ENCODE assay signal across 25 mouse cellular contexts in genomic region chr2:44998710-44999109, GRCm38 (mm10).
"Had no signal": no experiment of that assay in that cellular context is flagged by ENCODE, and none has a peak within 500 bp of the region (broad histone marks: within the 10 kb centered on the region; RNA-seq: fewer than 3 reads in every experiment).

No protein-coding gene starts in this region.

- H3K4me1 ChIP-seq: liver, embryonic 12.5 days had no signal

- H3K27ac ChIP-seq: heart, embryonic 10.5 days; heart, embryonic 13.5 days; heart, embryonic 15.5 days; hindbrain, embryonic 13.5 days; hindbrain, embryonic 15.5 days; hindbrain, postnatal 0 days; kidney, embryonic 15.5 days; kidney, postnatal 0 days; limb, embryonic 13.5 days; limb, embryonic 15.5 days; liver, embryonic 12.5 days had no signal

- H3K9ac ChIP-seq: forebrain, postnatal 0 days; heart, embryonic 13.5 days; heart, embryonic 15.5 days; hindbrain, embryonic 13.5 days; hindbrain, embryonic 15.5 days; kidney, embryonic 15.5 days; limb, embryonic 13.5 days; limb, embryonic 15.5 days; liver, embryonic 12.5 days had no signal

- H3K4me3 ChIP-seq: heart, embryonic 10.5 days; heart, embryonic 13.5 days; heart, embryonic 15.5 days; hindbrain, embryonic 13.5 days; hindbrain, embryonic 15.5 days; kidney, embryonic 15.5 days; limb, embryonic 13.5 days; limb, embryonic 15.5 days; liver, embryonic 12.5 days had no signal

- H3K9me3 ChIP-seq: heart, embryonic 10.5 days; heart, embryonic 13.5 days; heart, embryonic 15.5 days; hindbrain, embryonic 13.5 days; hindbrain, embryonic 15.5 days; kidney, embryonic 15.5 days; limb, embryonic 13.5 days; limb, embryonic 15.5 days; liver, embryonic 12.5 days had no signal

- ATAC-seq: forebrain, postnatal 0 days; hindbrain, postnatal 0 days; intestine, embryonic 16.5 days; liver, embryonic 12.5 days had no signal

- DNase-seq: forebrain, postnatal 0 days; gastrocnemius, postnatal 14 days; gastrocnemius, postnatal 36 days; heart, adult 18-20 months; heart, postnatal 14 days; heart, postnatal 36 days; kidney, adult 11 months; kidney, adult 2 months; kidney, adult 9 months; kidney, postnatal 14 days; kidney, postnatal 36 days; layer of hippocampus, postnatal 36 days; left cerebral cortex, postnatal 4 days had no signal

- H3K4me2 ChIP-seq: heart, embryonic 13.5 days; heart, embryonic 15.5 days; hindbrain, embryonic 13.5 days; hindbrain, embryonic 15.5 days; kidney, embryonic 15.5 days; limb, embryonic 13.5 days; limb, embryonic 15.5 days; liver, embryonic 12.5 days had no signal

- H3K27me3 ChIP-seq: heart, embryonic 13.5 days; heart, embryonic 15.5 days; hindbrain, embryonic 13.5 days; hindbrain, embryonic 15.5 days; kidney, embryonic 15.5 days; limb, embryonic 13.5 days; limb, embryonic 15.5 days; liver, embryonic 12.5 days had no signal
